In genomic region chr12:107927961-107928431, GRCm38 (mm10) we compare ENCODE assay signal across 8 mouse cellular contexts.
DNase-seq lines count a peak whose midpoint lies in the region; ATAC-seq lines count a peak whose summit lies in the region.

No protein-coding gene starts in this region.

- no peaks in the 10 kb centered on the region for H3K27me3 ChIP-seq in forebrain, embryonic 16.5 days (replicated peaks; ENCODE audit: control insufficient read depth, insufficient read depth, low read length)
- H3K27me3 ChIP-seq in limb, embryonic 13.5 days, result no peaks in the 10 kb centered on the region

- DNase-seq in right cerebral cortex, postnatal 10 days (ENCODE audit: low spot score in 2 of 2), result peak; percentile 48 to 51
- no peak for DNase-seq in right cerebral cortex, adult 18-20 months
- DNase-seq in thymus, postnatal 14 days, result peak; percentile 93
- DNase-seq in layer of hippocampus, postnatal 10 days (ENCODE audit: low spot score in 2 of 2), result no peak
- no peak for DNase-seq in layer of hippocampus, adult 18-20 months (ENCODE audit: low spot score in 2 of 2)
- DNase-seq in urinary bladder, postnatal 36 days (ENCODE audit: low spot score in 2 of 2), result no peak

- WGBS in forebrain, embryonic 16.5 days, result 9% methylated on average over 10 of the region's 10 CpGs
- 18% methylated on average over 10 of the region's 10 CpGs for WGBS in limb, embryonic 13.5 days

- H3K4me1 ChIP-seq in forebrain, embryonic 16.5 days (replicated peaks; ENCODE audit: control insufficient read depth, insufficient read depth, low read length), result peaks cover 96% of the 10 kb centered on the region
- H3K4me1 ChIP-seq in limb, embryonic 13.5 days, result peaks cover 83% of the 10 kb centered on the region

- H3K27ac ChIP-seq in forebrain, embryonic 16.5 days (ENCODE audit: low read length), result peak overlapping the region; percentile 95
- H3K27ac ChIP-seq in limb, embryonic 13.5 days, result no peak overlapping the region

- ATAC-seq in forebrain, embryonic 16.5 days, result peak; percentile 79
- ATAC-seq in limb, embryonic 13.5 days (ENCODE audit: low FRiP score, low read depth), result peak; percentile 46

- H3K4me2 ChIP-seq in forebrain, embryonic 16.5 days (ENCODE audit: low read length), result peak overlapping the region; percentile 59
- peak overlapping the region; percentile 53 for H3K4me2 ChIP-seq in limb, embryonic 13.5 days (replicated peaks)

- H3K4me3 ChIP-seq in forebrain, embryonic 16.5 days (replicated peaks; ENCODE audit: low read length), result peak overlapping the region; percentile 24
- H3K4me3 ChIP-seq in limb, embryonic 13.5 days, result 0 out of 2 replicates have a peak overlapping the region, but pooled peaks have one; percentile 0

- H3K9me3 ChIP-seq in forebrain, embryonic 16.5 days (ENCODE audit: control insufficient read depth, low read length), result no peaks in the 10 kb centered on the region
- no peaks in the 10 kb centered on the region for H3K9me3 ChIP-seq in limb, embryonic 13.5 days

- H3K9ac ChIP-seq in forebrain, embryonic 16.5 days (replicated peaks; ENCODE audit: low read depth, low read length), result peak overlapping the region; percentile 45
- 0 out of 2 replicates have a peak overlapping the region, but pooled peaks have one; percentile 13 for H3K9ac ChIP-seq in limb, embryonic 13.5 days

- H3K36me3 ChIP-seq in forebrain, embryonic 16.5 days (ENCODE audit: control insufficient read depth, insufficient read depth), result no peaks in the 10 kb centered on the region
- H3K36me3 ChIP-seq in limb, embryonic 13.5 days, result no peaks in the 10 kb centered on the region

Comparison
In these comparisons a context has a peak if more than half of its experiments do, and no peak if none do; other contexts are left out.
1. DNase-seq: peak in right cerebral cortex, postnatal 10 days (2 of 2) and thymus, postnatal 14 days (single experiment); none in right cerebral cortex, adult 18-20 months (single experiment), layer of hippocampus, postnatal 10 days (0 of 2), layer of hippocampus, adult 18-20 months (0 of 2) and urinary bladder, postnatal 36 days (0 of 2).